Comparison of ENCODE assay signal across 9 mouse cellular contexts in the genomic region with DNA sequence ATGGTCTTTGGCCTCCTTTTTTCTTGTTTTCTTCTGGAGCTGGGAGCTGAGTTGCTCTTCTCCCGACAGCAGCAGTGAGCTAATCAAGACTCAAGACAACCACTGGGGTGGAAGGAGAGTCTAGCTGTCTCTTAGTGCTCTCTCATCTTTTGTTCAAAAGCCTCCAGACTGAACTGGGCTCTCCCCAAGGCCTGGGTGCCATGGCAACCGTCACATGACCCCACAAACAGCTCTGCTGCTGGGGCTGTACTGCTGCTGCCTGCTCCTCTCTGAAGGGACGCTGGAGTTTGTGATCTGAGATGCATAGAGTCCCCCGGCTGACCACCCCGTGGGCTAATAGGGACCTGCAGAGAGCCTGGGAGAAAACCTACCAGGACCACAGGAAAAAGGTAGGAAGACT. TPM values are rescaled to one million over a fixed set of nuclear protein-coding genes. Genes with fewer than 3 reads are reported as not detected.
A peak's percentile ranks its signal among the peaks of the same experiment; 100 is the strongest.
DNase-seq lines count a peak whose midpoint lies in the region; ATAC-seq and TF ChIP-seq lines count a peak whose summit lies in the region.
"Had no signal": no experiment of that assay in that cellular context is flagged by ENCODE, and none has a peak within 500 bp of the region (broad histone marks: within the 10 kb centered on the region; RNA-seq: fewer than 3 reads in every experiment).

Gene Cfap97d2 (plus strand): TSS at position 222 of the 400 bp plus-strand sequence.

- no peaks in the 10 kb centered on the region for H3K36me3 ChIP-seq in lung, embryonic 14.5 days (ENCODE audit: insufficient read depth)
- no peaks in the 10 kb centered on the region for H3K36me3 ChIP-seq in forebrain, embryonic 14.5 days (ENCODE audit: control insufficient read depth, insufficient read depth, low read length)
- H3K36me3 ChIP-seq: liver, embryonic 13.5 days had no signal

- no peak for TF ChIP-seq POLR2A in lung, adult 2 months (IDR thresholded peaks at IDR 0.05; ENCODE audit: borderline replicate concordance, extremely low read depth, low read depth, low read length)

- peak within 1 kb of the TSS; percentile 13; the same call in 1 of the 2 replicates for H3K9ac ChIP-seq in lung, embryonic 14.5 days
- peak within 1 kb of the TSS; percentile 2; the same call in 1 of the 2 replicates for H3K9ac ChIP-seq in forebrain, embryonic 14.5 days (ENCODE audit: low read length)
- H3K9ac ChIP-seq: liver, embryonic 13.5 days had no signal

- peaks cover 14% of the 10 kb centered on the region for H3K4me1 ChIP-seq in lung, embryonic 14.5 days (ENCODE audit: insufficient read depth)
- H3K4me1 ChIP-seq in lung, adult 2 months (ENCODE audit: control insufficient read depth, insufficient read depth, low read length) = peaks cover 3% of the 10 kb centered on the region
- H3K4me1 ChIP-seq in forebrain, embryonic 14.5 days (ENCODE audit: control insufficient read depth, insufficient read depth, low read length) = peaks cover 6% of the 10 kb centered on the region

- no peak within 1 kb of the TSS for H3K4me3 ChIP-seq in lung, embryonic 14.5 days (ENCODE audit: low read depth, low read length)
- H3K4me3 ChIP-seq in lung, adult 2 months (replicated peaks; ENCODE audit: extremely low read depth, low read depth, low read length) = no peak within 1 kb of the TSS
- H3K4me3 ChIP-seq in forebrain, embryonic 14.5 days (ENCODE audit: low read depth, low read length) = peak within 1 kb of the TSS; percentile 17
- H3K4me3 ChIP-seq: liver, embryonic 13.5 days had no signal

- peak; percentile 83 for ATAC-seq in lung, embryonic 14.5 days (ENCODE audit: insufficient read depth)
- ATAC-seq in forebrain, embryonic 14.5 days = peak; percentile 99
- peak; percentile 71 for ATAC-seq in inflammation-experienced regulatory T-cells, adult 6 months
- no peak for ATAC-seq in megakaryocyte progenitor cell, adult 5-6 weeks (replicated peaks; ENCODE audit: poor library complexity)

- WGBS in lung, embryonic 14.5 days = 12% methylated on average over 5 of the region's 5 CpGs
- WGBS in lung, adult 2 months = 33% methylated on average over 5 of the region's 5 CpGs
- WGBS in forebrain, embryonic 14.5 days = 0% methylated on average over 5 of the region's 5 CpGs

- no peaks in the 10 kb centered on the region for H3K27me3 ChIP-seq in lung, embryonic 14.5 days (ENCODE audit: insufficient read depth, low read length)
- H3K27me3 ChIP-seq in forebrain, embryonic 14.5 days (replicated peaks; ENCODE audit: control insufficient read depth, insufficient read depth, low read length) = no peaks in the 10 kb centered on the region
- H3K27me3 ChIP-seq: liver, embryonic 13.5 days had no signal

- DNase-seq in lung, embryonic 14.5 days = peak; percentile 74
- DNase-seq in lung, adult 2 months = no peak
- DNase-seq in adrenal gland, adult (ENCODE audit: inconsistent age in 2 of 2, low spot score in 1 of 2) = peak; percentile 56 to 77
- DNase-seq in forebrain, embryonic 14.5 days (ENCODE audit: low spot score) = peak; percentile 95
- DNase-seq in lung, postnatal 10 days = peak; percentile 74
- peak; percentile 95 for DNase-seq in retina, postnatal 1 day
- DNase-seq: liver, embryonic 13.5 days had no signal

- no peak within 1 kb of the TSS for H3K27ac ChIP-seq in lung, embryonic 14.5 days (ENCODE audit: low read depth)
- H3K27ac ChIP-seq in forebrain, embryonic 14.5 days (ENCODE audit: low read depth, low read length) = peak within 1 kb of the TSS; percentile 45
- H3K27ac ChIP-seq: liver, embryonic 13.5 days had no signal

- H3K4me2 ChIP-seq in lung, embryonic 14.5 days = no peak within 1 kb of the TSS
- H3K4me2 ChIP-seq in forebrain, embryonic 14.5 days (ENCODE audit: low read length) = peak within 1 kb of the TSS; percentile 42
- H3K4me2 ChIP-seq: liver, embryonic 13.5 days had no signal

- no peak for TF ChIP-seq CTCF in lung, embryonic 14.5 days (IDR thresholded peaks at IDR 0.05; ENCODE audit: low read depth)
- TF ChIP-seq CTCF in lung, adult 2 months (IDR thresholded peaks at IDR 0.05; ENCODE audit: insufficient read depth, low read length) = no peak

- H3K9me3 ChIP-seq in lung, embryonic 14.5 days (ENCODE audit: low read depth, low read length) = no peaks in the 10 kb centered on the region
- H3K9me3 ChIP-seq in forebrain, embryonic 14.5 days (replicated peaks; ENCODE audit: control insufficient read depth, low read length) = no peaks in the 10 kb centered on the region
- H3K9me3 ChIP-seq: liver, embryonic 13.5 days had no signal

RNA-seq across cellular contexts. Expression of gene Cfap97d2, which starts in this region (rescaled TPM):
- polyA plus RNA-seq in lung, embryonic 14.5 days (2014; fragmentation: Nextera tagmentation; extraction: Ambion mirVana) = 0.37 TPM in 1 of 2 replicates, not detected in the other
- 1.7 and 2.5 TPM in 2 replicates for polyA plus RNA-seq in lung, adult 2 months (2012; rRNA removed)
- 1.1 TPM in 2 replicates for polyA plus RNA-seq in forebrain, embryonic 14.5 days (2014; fragmentation: Nextera tagmentation; extraction: Ambion mirVana)
- not detected for polyA plus RNA-seq in inflammation-experienced regulatory T-cells, adult 6 months (2017; shearing (Covaris generic))
- total RNA-seq in megakaryocyte progenitor cell, adult 5-6 weeks (2015) = not detected in 2 replicates
- not detected in 2 replicates for total RNA-seq in megakaryocyte progenitor cell, adult 5-6 weeks (2017)
- polyA plus RNA-seq: liver, embryonic 13.5 days had no signal

Comparison
In these comparisons a context has a peak if more than half of its experiments do, and no peak if none do; other contexts are left out.
1. Peak in DNase-seq, ATAC-seq and H3K9ac ChIP-seq in lung, embryonic 14.5 days; RNA of the gene not detected or under 1 TPM.
2. Peak in ATAC-seq in inflammation-experienced regulatory T-cells, adult 6 months; RNA of the gene not detected or under 1 TPM.